Mouse (Mus musculus): ENCODE data around the gene Gabpb1. TPM values are rescaled to one million over a fixed set of nuclear protein-coding genes. Genes with fewer than 3 reads are reported as not detected.

Gene Gabpb1
- polyA plus RNA-seq, 1 experiment, result 44.9 TPM

DNA sequence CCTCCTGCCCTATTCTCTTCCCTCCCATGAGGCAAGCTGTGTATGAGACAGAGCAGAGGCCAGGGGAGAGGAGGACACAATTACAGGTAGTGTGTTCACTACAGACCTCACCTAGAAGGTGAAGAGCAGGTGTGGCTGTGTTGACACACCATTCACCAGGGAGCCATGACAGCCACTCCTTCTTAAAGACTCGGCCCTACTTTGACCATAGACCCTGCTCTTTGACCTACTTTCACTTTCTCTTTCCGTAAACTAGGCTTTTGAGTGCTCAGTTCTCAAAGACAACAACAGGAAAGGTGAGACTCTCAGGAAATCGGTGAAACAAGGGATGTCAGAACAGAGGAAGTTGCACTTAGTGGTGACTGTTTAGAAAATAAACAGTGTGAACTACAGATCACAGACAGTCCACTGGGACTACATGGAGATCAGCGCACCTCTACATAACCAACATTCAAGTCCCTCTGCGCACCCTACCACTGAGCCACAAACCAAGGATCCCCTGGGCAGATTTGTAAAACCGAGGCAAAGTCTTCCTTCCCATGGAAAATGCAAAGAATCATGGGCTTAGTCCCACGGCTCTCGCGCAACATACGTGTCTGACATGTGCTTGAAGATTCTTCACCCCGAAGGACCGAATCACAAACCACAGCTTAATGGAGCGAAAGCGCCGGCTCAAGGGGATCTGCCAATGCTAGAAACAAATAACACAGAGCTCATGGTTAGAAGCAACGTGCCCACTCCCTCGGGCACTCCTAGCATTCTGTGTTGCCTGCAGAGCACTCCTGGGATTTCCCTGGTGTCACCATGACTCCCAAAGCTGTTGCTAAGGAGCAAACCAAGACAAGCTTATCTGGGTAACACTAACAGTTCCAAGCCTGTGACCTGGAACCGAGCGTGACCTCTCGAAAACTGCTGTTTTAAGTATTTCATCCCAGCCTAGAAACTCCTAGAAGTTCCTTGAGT, 78.6 kb downstream of the Gabpb1 start:
- TF ChIP-seq POLR2A (IDR thresholded peaks at IDR 0.05; ENCODE audit: low read depth, low read length), result no peak
- no peaks in the 10 kb centered on the region for H3K4me1 ChIP-seq (ENCODE audit: control insufficient read depth, insufficient read depth, low read length)
- H3K4me3 ChIP-seq (ENCODE audit: insufficient read depth, low read length), result no peak overlapping the region
- H3K27ac ChIP-seq (ENCODE audit: insufficient read depth, low read length), result no peak overlapping the region

DNA sequence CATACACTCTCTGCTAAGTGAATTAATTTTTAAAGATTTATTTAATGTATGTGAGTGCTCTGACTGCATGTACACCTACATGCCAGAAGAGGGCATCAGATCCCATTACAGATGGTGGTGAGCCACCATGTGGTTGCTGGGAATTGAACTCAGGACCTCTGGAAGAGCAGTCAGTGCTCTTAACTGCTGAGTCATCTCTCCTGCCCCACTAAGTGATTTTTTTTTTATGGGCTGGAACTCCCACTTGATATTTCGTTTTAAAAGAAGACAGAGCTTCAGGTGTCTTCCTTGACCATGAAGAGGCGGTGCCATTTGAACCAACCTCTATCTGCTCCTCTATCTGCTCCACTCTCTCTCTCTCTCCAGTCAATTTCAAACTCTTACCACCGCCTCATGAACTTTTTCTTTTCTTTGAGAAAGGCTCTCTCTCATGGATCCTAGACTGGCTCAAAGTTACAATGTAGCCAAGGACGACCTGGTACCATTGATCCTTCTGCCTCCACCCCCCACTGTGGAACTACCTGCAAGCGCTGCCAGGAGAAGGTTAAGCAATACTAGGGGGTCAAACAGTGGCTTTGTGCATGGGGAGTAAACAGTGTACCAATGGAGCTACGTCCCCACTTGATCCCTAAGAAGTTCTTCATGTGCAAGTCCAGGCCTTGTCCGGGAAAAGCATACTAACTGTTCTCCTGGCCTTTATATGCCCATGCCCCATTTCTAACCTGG, 79.6 kb downstream of the Gabpb1 start:
- H3K27ac ChIP-seq (ENCODE audit: insufficient read depth, low read length), result no peak overlapping the region
- no peaks in the 10 kb centered on the region for H3K4me1 ChIP-seq (ENCODE audit: control insufficient read depth, insufficient read depth, low read length)
- H3K4me3 ChIP-seq (ENCODE audit: insufficient read depth, low read length), result no peak overlapping the region
- no peak for TF ChIP-seq CTCF (IDR thresholded peaks at IDR 0.05; ENCODE audit: borderline replicate concordance, insufficient read depth, low read length)
- TF ChIP-seq POLR2A (IDR thresholded peaks at IDR 0.05; ENCODE audit: low read depth, low read length), result no peak

DNA sequence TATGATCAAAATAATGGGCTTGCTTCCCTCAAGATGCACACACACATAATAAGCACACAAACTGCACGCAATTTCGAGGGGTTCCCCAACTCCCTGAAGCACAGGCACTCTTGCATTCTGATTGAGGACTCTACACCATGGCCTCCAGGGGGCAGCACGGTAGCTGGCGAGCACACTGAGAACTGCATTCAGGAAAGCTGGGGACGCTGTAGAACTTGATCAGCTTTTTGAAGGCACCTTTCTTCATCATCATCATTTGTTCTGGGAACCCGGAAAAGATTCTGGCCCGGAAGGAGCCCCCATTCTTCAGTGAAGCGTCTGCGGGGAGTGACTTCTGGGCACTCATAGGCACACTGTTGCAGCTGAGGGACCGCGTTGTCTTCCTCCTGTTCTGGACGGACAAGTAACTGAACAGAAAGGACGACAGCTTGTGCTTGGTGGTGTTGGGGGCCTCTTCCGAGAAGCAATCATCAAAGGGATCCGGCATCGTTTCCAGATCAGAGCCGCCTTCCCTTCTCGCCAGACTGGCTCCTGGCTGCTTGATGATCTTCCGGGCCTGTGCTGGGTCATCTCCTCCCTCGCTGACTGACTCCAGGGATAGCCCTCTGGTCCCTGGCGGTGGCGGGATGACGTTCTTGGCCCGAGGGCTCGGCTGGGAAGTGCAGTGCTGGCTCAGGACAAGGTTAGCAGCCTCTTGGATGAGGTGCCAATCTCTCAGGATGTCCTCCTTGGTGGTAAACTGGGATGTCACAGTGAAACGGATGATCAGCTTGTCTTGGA, 82.1 kb downstream of the Gabpb1 start:
- Histone ChIP-seq H3K4me3 (ENCODE audit: insufficient read depth, low read length) (no peak overlapping the region), H3K4me1 (ENCODE audit: control insufficient read depth, insufficient read depth, low read length) (no peaks in the 10 kb centered on the region), H3K27ac (ENCODE audit: insufficient read depth, low read length) (no peak overlapping the region)
- TF ChIP-seq CTCF (IDR thresholded peaks at IDR 0.05; ENCODE audit: borderline replicate concordance, insufficient read depth, low read length) (peak; percentile 93; the same call in 1 of the 2 replicates), POLR2A (IDR thresholded peaks at IDR 0.05; ENCODE audit: low read depth, low read length) (no peak)

DNA sequence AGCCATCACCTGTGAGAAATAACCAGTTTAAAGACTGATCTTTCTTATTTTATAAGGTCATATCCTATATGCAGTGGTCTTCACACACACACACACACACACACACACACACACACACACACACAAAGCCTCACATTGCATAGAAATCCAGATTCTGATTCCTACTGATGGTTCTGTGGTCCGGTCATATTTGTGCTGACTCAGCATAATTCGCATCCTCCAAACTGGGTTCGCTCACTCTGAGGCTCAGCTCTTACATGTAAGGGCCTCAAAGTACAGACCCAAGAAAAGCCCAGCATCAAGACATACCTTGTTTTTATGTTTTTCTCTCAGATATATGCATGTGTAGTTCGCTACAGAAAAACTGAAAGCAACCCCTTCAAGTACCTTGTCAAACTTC, 84.8 kb downstream of the Gabpb1 start:
- H3K27ac ChIP-seq (ENCODE audit: insufficient read depth, low read length), result no peak overlapping the region
- H3K4me3 ChIP-seq (ENCODE audit: insufficient read depth, low read length), result no peak overlapping the region
- TF ChIP-seq POLR2A (IDR thresholded peaks at IDR 0.05; ENCODE audit: low read depth, low read length) (no peak), CTCF (IDR thresholded peaks at IDR 0.05; ENCODE audit: borderline replicate concordance, insufficient read depth, low read length) (no peak)
- no peaks in the 10 kb centered on the region for H3K4me1 ChIP-seq (ENCODE audit: control insufficient read depth, insufficient read depth, low read length)

DNA sequence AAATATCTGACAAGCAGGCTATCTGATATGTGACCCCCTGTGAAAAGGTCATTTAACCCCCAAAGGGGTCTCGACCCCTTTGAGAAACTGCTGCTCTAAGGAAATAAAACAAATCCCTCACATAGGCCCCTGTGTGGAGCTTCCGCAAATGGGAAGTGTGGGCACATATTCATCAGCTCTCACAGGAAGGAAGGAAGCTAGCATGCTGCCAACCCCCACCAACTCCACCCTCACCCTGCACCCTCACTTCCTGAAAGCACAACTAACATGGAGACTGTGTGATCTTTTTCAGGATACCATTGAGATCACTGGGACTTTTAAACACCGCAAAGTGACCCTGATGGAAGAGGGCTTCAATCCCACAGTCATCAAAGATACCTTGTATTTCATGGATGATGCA, 88.7 kb downstream of the Gabpb1 start:
- Histone ChIP-seq H3K4me1 (ENCODE audit: control insufficient read depth, insufficient read depth, low read length) (no peaks in the 10 kb centered on the region), H3K27ac (ENCODE audit: insufficient read depth, low read length) (no peak overlapping the region), H3K4me3 (ENCODE audit: insufficient read depth, low read length) (no peak overlapping the region)
- TF ChIP-seq CTCF (IDR thresholded peaks at IDR 0.05; ENCODE audit: borderline replicate concordance, insufficient read depth, low read length) (no peak), POLR2A (IDR thresholded peaks at IDR 0.05; ENCODE audit: low read depth, low read length) (no peak)

DNA sequence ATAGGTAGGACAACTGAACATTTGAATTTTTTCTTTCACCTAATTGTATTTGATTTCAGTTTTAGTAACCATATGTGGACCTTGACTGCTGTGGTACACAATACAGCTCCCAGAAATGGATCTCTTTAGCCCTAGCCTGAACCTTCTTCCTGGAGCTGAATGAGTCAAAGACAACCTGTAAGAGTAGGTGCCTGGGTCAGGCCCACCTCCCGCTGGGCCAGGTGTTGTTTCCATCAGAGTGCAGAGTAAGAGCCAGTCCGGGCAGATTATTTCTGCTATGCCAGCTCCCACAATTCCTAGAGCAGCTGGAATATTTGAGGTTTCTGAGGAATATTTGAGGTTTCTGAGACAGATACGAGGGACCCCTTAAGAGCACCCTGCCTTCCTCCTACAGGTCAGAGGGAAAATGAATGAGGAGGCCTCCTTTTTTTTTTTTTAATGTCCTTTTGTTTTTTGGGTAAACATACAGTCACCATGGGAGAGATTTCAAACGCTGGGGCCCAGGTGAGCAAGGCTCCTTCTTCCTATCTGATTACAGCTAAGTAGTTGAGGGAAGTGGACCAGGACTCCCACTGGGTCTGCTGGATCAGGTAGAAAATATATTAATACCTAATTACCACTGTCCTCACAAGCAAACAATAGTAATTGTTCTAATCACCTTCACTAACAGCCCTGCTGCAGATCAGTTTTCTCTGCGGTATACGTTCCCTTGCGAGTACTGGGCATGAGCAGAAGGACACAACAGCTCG, 91.3 kb downstream of the Gabpb1 start:
- TF ChIP-seq CTCF (IDR thresholded peaks at IDR 0.05; ENCODE audit: borderline replicate concordance, insufficient read depth, low read length), result no peak
- TF ChIP-seq POLR2A (IDR thresholded peaks at IDR 0.05; ENCODE audit: low read depth, low read length), result no peak
- no peak overlapping the region for H3K27ac ChIP-seq (ENCODE audit: insufficient read depth, low read length)
- no peaks in the 10 kb centered on the region for H3K4me1 ChIP-seq (ENCODE audit: control insufficient read depth, insufficient read depth, low read length)
- H3K4me3 ChIP-seq (ENCODE audit: insufficient read depth, low read length), result no peak overlapping the region

DNA sequence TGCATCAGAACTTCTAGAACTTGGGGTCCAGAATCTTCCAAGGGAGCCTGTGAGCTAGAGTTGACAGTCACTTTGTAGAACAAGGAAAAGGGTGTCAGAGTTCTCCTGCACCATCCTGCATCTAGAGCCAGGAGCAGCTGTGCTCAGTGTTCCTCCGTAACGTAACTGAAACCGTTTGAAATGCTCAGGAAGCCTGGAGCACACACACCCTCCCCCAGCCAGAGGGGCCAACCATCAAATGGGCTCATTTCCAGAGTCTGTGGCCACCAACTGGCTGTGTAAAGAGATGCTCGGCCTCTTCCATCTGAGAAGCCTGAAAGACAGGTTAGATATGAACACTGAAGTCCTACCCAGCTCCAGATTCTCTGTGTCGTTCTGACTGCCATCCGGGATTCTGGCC, 92.2 kb downstream of the Gabpb1 start:
- TF ChIP-seq POLR2A (IDR thresholded peaks at IDR 0.05; ENCODE audit: low read depth, low read length), result no peak
- no peak for TF ChIP-seq CTCF (IDR thresholded peaks at IDR 0.05; ENCODE audit: borderline replicate concordance, insufficient read depth, low read length)
- no peak overlapping the region for H3K27ac ChIP-seq (ENCODE audit: insufficient read depth, low read length)
- H3K4me1 ChIP-seq (ENCODE audit: control insufficient read depth, insufficient read depth, low read length), result no peaks in the 10 kb centered on the region
- no peak overlapping the region for H3K4me3 ChIP-seq (ENCODE audit: insufficient read depth, low read length)

DNA sequence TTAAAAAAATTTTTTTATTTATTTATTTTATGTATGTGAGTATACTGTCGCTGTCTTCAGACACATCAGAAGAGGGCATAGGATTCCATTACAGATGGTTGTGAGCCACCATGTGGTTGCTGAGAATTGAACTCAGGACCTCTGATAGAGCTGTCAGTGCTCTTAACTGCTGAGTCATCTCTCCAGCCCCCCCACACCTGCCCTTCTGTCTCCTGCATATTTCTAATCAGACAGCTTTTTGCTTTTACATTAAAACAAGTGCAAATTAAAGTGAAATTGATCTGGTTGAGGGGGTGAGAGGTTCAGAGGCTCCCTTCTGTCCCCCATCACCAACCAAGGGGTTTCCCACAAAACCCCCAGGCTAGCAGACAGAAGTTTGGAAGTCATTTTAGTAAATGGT, 96.9 kb downstream of the Gabpb1 start:
- no peak for TF ChIP-seq POLR2A (IDR thresholded peaks at IDR 0.05; ENCODE audit: low read depth, low read length)
- no peak overlapping the region for H3K4me3 ChIP-seq (ENCODE audit: insufficient read depth, low read length)
- no peak overlapping the region for H3K27ac ChIP-seq (ENCODE audit: insufficient read depth, low read length)
- H3K4me1 ChIP-seq (ENCODE audit: control insufficient read depth, insufficient read depth, low read length), result no peaks in the 10 kb centered on the region

Other genes starting within 250 kb of the Gabpb1 start
- gene Atp8b4, start 175.7 kb downstream of the Gabpb1 start, polyA plus RNA-seq (2011; ENCODE audit: insufficient read length, low read depth, missing spikeins), result 0.67 and 1.3 TPM in 2 replicates
- not detected in 2 replicates for gene Slc27a2, start 123.9 kb downstream of the Gabpb1 start, polyA plus RNA-seq (2011; ENCODE audit: insufficient read length, low read depth, missing spikeins)
- gene Hdc, start 57.0 kb downstream of the Gabpb1 start, polyA plus RNA-seq (2011; ENCODE audit: insufficient read length, low read depth, missing spikeins), result not detected in 2 replicates
- 59.9 and 69.7 TPM in 2 replicates for gene Usp8, start 31.0 kb upstream of the Gabpb1 start, polyA plus RNA-seq (2011; ENCODE audit: insufficient read length, low read depth, missing spikeins)
- 4.8 and 6.0 TPM in 2 replicates for gene Usp50, start 107.1 kb upstream of the Gabpb1 start, polyA plus RNA-seq (2011; ENCODE audit: insufficient read length, low read depth, missing spikeins)
- gene Trpm7, start 199.9 kb upstream of the Gabpb1 start, polyA plus RNA-seq (2011; ENCODE audit: insufficient read length, low read depth, missing spikeins), result 74.7 and 82.0 TPM in 2 replicates